Mouse (Mus musculus): ENCODE measurements around the gene Ucn. TPM values are rescaled to one million over a fixed set of nuclear protein-coding genes. Genes with fewer than 3 reads are reported as not detected.

Gene Ucn
- polyA plus RNA-seq, 1 experiment from 2014 or later = not detected

- peak overlapping the region; percentile 44 for H3K4me3 ChIP-seq (replicated peaks)
- ATAC-seq (replicated peaks; ENCODE audit: low FRiP score) = no peak
- H3K4me2 ChIP-seq = peak overlapping the region; percentile 76
- H3K4me1 ChIP-seq = peaks cover 36% of the 10 kb centered on the region
- WGBS = 24% methylated on average over 11 of the region's 11 CpGs
- H3K9ac ChIP-seq = no peak overlapping the region
- no peak overlapping the region for H3K27ac ChIP-seq
- peaks cover 87% of the 10 kb centered on the region for H3K27me3 ChIP-seq
- no peaks in the 10 kb centered on the region for H3K9me3 ChIP-seq (replicated peaks)
- no peaks in the 10 kb centered on the region for H3K36me3 ChIP-seq
Observed at GRCm38 (mm10) chr5:31095711-31096480, 42.7 kb downstream of the Ucn start.

DNA sequence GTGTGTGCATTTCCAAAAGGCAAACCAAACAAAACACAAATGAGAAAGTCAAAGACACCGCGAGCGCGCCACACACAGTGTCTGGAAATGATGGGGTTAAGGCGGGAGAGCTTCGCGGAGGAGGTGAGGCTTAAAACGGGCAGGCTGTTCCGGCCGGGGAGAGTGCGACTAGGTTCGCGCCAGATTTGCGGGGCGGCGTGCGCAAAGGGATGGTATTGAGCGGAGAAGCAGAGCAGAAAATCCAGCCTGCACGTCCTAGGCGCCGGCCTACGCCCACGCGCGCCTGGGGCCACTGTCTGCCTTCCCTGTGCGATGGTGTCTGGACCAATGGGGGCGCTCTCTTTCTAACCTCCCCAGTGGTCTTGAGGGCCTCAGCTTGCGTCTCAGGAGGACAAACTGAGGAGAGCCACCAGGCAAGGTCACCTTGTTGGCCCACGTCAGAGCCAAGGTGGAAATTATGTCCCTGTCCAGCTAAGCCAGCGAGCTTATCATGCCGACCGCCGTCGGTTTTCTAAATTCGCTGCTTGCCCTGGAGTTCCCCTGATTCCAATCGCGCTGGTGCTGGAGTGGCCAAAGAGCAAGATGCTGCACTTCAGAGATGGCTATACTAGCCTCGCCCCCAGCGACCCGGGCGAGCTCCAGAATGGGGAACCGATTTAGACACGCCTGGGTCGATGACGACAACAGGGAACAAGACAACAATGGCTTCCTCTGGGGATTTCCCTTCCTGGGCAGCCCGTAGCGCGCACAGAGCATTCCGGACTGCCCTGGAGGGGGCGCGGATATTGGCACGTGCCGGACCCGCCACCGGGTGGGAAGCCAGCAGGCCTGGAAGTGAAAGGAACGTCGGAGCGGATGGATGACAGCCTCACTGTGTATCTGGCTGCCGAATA is 43.6 kb downstream of the Ucn start:
- Histone ChIP-seq H3K4me2 (peak overlapping the region; percentile 76), H3K27ac (no peak overlapping the region), H3K9ac (no peak overlapping the region), H3K27me3 (peaks cover 96% of the 10 kb centered on the region), H3K9me3 (replicated peaks) (no peaks in the 10 kb centered on the region), H3K4me3 (replicated peaks) (peak overlapping the region; percentile 44), H3K36me3 (no peaks in the 10 kb centered on the region), H3K4me1 (peaks cover 36% of the 10 kb centered on the region)
- ATAC-seq (replicated peaks; ENCODE audit: low FRiP score) = no peak
- WGBS = under 1% methylated on average over 59 of the region's 59 CpGs

GRCm38 (mm10) chr5:31094100-31094798 is 44.4 kb downstream of the Ucn start:
- WGBS = 2% methylated on average over 29 of the region's 29 CpGs
- H3K27ac ChIP-seq = no peak overlapping the region
- no peak for ATAC-seq (replicated peaks; ENCODE audit: low FRiP score)
- no peaks in the 10 kb centered on the region for H3K36me3 ChIP-seq
- H3K4me1 ChIP-seq = peaks cover 36% of the 10 kb centered on the region
- H3K9ac ChIP-seq = no peak overlapping the region
- H3K27me3 ChIP-seq = peaks cover 100% of the 10 kb centered on the region
- peak overlapping the region; percentile 44 for H3K4me3 ChIP-seq (replicated peaks)
- H3K9me3 ChIP-seq (replicated peaks) = no peaks in the 10 kb centered on the region
- H3K4me2 ChIP-seq = peak overlapping the region; percentile 76

DNA sequence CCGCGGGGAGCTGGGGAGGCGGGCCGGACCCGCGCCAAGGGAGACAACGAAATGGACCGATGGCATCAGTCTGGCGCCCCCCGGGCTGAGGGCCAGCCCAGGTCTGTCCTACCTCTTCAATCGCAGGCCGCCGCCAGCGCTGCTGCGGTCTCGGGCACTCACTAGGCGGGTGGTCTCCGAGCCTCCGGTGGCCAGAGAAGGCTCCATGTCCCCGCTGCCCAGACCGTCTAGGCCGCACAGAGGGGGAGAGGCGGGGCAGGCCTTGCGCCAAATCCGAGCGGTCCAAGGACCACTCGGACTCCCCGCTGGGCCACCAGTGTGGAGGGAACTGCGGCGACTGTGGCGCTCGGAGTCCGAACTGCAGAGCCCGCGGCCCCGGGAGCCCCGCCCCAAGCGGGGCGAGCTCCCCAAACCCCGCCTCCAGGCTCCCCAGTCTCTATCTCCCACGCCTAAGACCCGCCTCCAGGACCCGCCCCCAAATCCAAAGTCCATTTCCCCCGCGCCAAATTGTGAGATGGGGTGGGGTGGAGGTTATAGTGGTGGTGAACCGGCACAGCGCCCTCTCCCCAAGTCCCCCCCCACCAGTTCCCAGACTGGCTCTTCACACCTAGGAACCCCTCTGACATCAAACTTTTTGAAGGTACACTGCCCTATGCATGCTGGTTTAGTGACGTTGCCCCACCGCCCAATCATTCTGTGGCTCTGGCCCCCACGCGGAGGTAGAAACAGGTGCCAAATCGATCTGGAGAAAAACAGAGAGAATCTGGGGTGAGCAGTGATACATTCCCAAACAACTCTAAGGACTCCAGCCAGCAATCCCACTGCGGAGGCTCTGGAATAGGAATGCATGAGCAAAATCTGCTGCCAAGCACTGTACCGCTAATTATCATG is 45.2 kb downstream of the Ucn start:
- no peaks in the 10 kb centered on the region for H3K9me3 ChIP-seq (replicated peaks)
- ATAC-seq (replicated peaks; ENCODE audit: low FRiP score) = peak; percentile 67
- peak overlapping the region; percentile 44 for H3K4me3 ChIP-seq (replicated peaks)
- peak overlapping the region; percentile 29 for H3K9ac ChIP-seq
- WGBS = under 1% methylated on average over 54 of the region's 54 CpGs
- peak overlapping the region; percentile 76 for H3K4me2 ChIP-seq
- peaks cover 100% of the 10 kb centered on the region for H3K27me3 ChIP-seq
- no peaks in the 10 kb centered on the region for H3K36me3 ChIP-seq
- peaks cover 36% of the 10 kb centered on the region for H3K4me1 ChIP-seq
- H3K27ac ChIP-seq = no peak overlapping the region

DNA sequence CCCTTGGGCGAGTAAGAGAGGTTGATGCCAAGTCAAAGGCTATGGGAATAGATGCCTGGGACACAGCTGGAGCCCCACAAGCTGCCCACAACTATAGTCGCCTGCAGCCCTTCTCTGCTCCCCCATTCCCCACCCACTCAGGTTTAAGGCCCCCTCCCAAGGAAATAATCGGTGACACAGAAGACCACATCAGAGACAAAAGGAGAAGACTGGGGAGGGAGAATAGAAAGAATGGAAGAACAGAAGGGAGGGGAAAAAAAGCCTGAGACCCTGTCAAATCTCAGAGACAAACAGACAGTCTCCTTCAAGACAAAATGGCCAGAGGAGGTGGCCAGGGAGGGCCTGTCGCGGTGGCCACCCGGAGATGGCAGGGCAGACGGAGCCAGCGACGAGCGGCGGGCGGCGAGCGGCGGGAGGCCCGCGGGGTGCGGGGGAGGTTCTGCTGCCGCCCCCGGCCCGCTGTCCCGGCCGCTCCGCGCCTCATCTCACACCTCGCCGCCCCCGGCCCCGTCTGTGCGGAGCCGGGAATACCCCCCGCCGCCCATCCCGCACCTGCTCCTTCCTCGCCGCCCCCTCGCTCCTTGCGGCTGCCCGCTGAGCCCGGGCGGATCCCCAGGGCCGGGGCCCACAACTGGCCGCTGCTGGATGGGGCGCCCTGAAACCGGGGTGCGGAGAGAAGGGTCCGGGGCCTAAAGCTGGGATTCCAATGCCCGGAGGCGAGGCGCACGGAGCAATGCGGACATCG is 46.2 kb downstream of the Ucn start:
- Histone ChIP-seq H3K36me3 (no peaks in the 10 kb centered on the region), H3K27me3 (peaks cover 99% of the 10 kb centered on the region), H3K27ac (no peak overlapping the region), H3K9me3 (replicated peaks) (no peaks in the 10 kb centered on the region), H3K4me1 (peaks cover 36% of the 10 kb centered on the region), H3K9ac (peak overlapping the region; percentile 29; the same call in 1 of the 2 replicates), H3K4me2 (peak overlapping the region; percentile 76), H3K4me3 (replicated peaks) (peak overlapping the region; percentile 44)
- WGBS = 2% methylated on average over 52 of the region's 53 CpGs
- peak; percentile 9; the same call in 1 of the 2 replicates for ATAC-seq (replicated peaks; ENCODE audit: low FRiP score)

Other genes starting within 250 kb of the Ucn start
- gene Ost4, start 231.0 kb downstream of the Ucn start, polyA plus RNA-seq (2015; fragmentation: Nextera tagmentation; extraction: Ambion mirVana) = 491 and 504 TPM in 2 replicates
- 258 and 306 TPM in 2 replicates for gene Emilin1, start 225.4 kb downstream of the Ucn start, polyA plus RNA-seq (2015; fragmentation: Nextera tagmentation; extraction: Ambion mirVana)
- 29.3 and 29.7 TPM in 2 replicates for gene Khk, start 217.4 kb downstream of the Ucn start, polyA plus RNA-seq (2015; fragmentation: Nextera tagmentation; extraction: Ambion mirVana)
- 12.5 and 17.4 TPM in 2 replicates for gene Cgref1, start 193.2 kb downstream of the Ucn start, polyA plus RNA-seq (2015; fragmentation: Nextera tagmentation; extraction: Ambion mirVana)
- 146 and 151 TPM in 2 replicates for gene Preb, start 178.5 kb downstream of the Ucn start, polyA plus RNA-seq (2015; fragmentation: Nextera tagmentation; extraction: Ambion mirVana)
- 1.6 and 1.8 TPM in 2 replicates for gene Tcf23, start 170.2 kb downstream of the Ucn start, polyA plus RNA-seq (2015; fragmentation: Nextera tagmentation; extraction: Ambion mirVana)
- 145 and 149 TPM in 2 replicates for gene Atraid, start 90.5 kb downstream of the Ucn start, polyA plus RNA-seq (2015; fragmentation: Nextera tagmentation; extraction: Ambion mirVana)
- gene Slc5a6, start 89.9 kb downstream of the Ucn start, polyA plus RNA-seq (2015; fragmentation: Nextera tagmentation; extraction: Ambion mirVana) = 10.4 and 11.8 TPM in 2 replicates
- gene Cad, start 84.0 kb downstream of the Ucn start, polyA plus RNA-seq (2015; fragmentation: Nextera tagmentation; extraction: Ambion mirVana) = 32.5 and 36.2 TPM in 2 replicates
- gene Dnajc5g, start 32.5 kb downstream of the Ucn start, polyA plus RNA-seq (2015; fragmentation: Nextera tagmentation; extraction: Ambion mirVana) = not detected in 2 replicates
- 2.8 and 3.1 TPM in 2 replicates for gene Slc30a3, start 30.6 kb downstream of the Ucn start, polyA plus RNA-seq (2015; fragmentation: Nextera tagmentation; extraction: Ambion mirVana)
- gene Trim54, start 22.1 kb downstream of the Ucn start, polyA plus RNA-seq (2015; fragmentation: Nextera tagmentation; extraction: Ambion mirVana) = 1.2 and 1.6 TPM in 2 replicates
- 62.6 and 76.8 TPM in 2 replicates for gene Mpv17, start 15.4 kb upstream of the Ucn start, polyA plus RNA-seq (2015; fragmentation: Nextera tagmentation; extraction: Ambion mirVana)
- 2.0 and 2.1 TPM in 2 replicates for gene Gm29609, start 41.1 kb upstream of the Ucn start, polyA plus RNA-seq (2015; fragmentation: Nextera tagmentation; extraction: Ambion mirVana)
- 83.0 and 93.5 TPM in 2 replicates for gene Gtf3c2, start 41.3 kb upstream of the Ucn start, polyA plus RNA-seq (2015; fragmentation: Nextera tagmentation; extraction: Ambion mirVana)
- gene Snx17, start 54.4 kb upstream of the Ucn start, polyA plus RNA-seq (2015; fragmentation: Nextera tagmentation; extraction: Ambion mirVana) = 140 and 148 TPM in 2 replicates
- 64.9 and 65.9 TPM in 2 replicates for gene Eif2b4, start 54.6 kb upstream of the Ucn start, polyA plus RNA-seq (2015; fragmentation: Nextera tagmentation; extraction: Ambion mirVana)
- gene Zfp513, start 63.5 kb upstream of the Ucn start, polyA plus RNA-seq (2015; fragmentation: Nextera tagmentation; extraction: Ambion mirVana) = 9.1 and 11.9 TPM in 2 replicates
- 130 and 144 TPM in 2 replicates for gene Ppm1g, start 81.9 kb upstream of the Ucn start, polyA plus RNA-seq (2015; fragmentation: Nextera tagmentation; extraction: Ambion mirVana)
- gene Nrbp1, start 102.0 kb upstream of the Ucn start, polyA plus RNA-seq (2015; fragmentation: Nextera tagmentation; extraction: Ambion mirVana) = 156 and 171 TPM in 2 replicates
- gene Gm9970, start 102.4 kb upstream of the Ucn start, polyA plus RNA-seq (2015; fragmentation: Nextera tagmentation; extraction: Ambion mirVana) = 0.83 TPM in 1 of 2 replicates, not detected in the other
- 21.5 and 25.1 TPM in 2 replicates for gene Krtcap3, start 112.9 kb upstream of the Ucn start, polyA plus RNA-seq (2015; fragmentation: Nextera tagmentation; extraction: Ambion mirVana)
- 36.3 and 36.9 TPM in 2 replicates for gene Ift172, start 152.3 kb upstream of the Ucn start, polyA plus RNA-seq (2015; fragmentation: Nextera tagmentation; extraction: Ambion mirVana)
- gene Fndc4, start 157.3 kb upstream of the Ucn start, polyA plus RNA-seq (2015; fragmentation: Nextera tagmentation; extraction: Ambion mirVana) = 42.3 and 46.2 TPM in 2 replicates
- gene Gckr, start 158.6 kb upstream of the Ucn start, polyA plus RNA-seq (2015; fragmentation: Nextera tagmentation; extraction: Ambion mirVana) = 0.21 and 0.70 TPM in 2 replicates

Measured in kidney, embryonic 15.5 days (tissue).